ENCODE assay signal across 15 mouse cellular contexts in the genomic region with DNA sequence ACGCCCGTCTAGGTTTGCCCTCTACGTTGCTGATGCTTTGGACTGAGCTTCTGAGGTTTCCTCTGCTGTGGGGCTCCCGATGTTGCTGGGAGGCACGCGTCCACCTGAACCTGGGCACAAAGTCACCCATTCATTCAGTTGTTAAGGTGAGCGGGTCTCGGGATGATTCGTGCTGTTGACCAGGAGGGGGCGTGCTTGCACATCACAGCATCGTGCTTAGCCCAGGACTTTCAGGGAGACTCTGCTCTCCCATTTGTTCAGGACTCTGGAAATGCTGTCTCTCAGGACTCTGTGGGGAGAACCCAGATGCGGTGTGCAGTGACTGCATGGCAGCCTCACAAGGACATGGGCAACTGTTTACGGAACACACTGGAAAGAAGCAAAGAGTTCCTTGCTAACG. TPM values are rescaled to one million over a fixed set of nuclear protein-coding genes. Genes with fewer than 3 reads are reported as not detected.
A peak's percentile ranks its signal among the peaks of the same experiment; 100 is the strongest.
DNase-seq lines count a peak whose midpoint lies in the region; ATAC-seq and TF ChIP-seq lines count a peak whose summit lies in the region.
"Had no signal": no experiment of that assay in that cellular context is flagged by ENCODE, and none has a peak within 500 bp of the region (broad histone marks: within the 10 kb centered on the region; RNA-seq: fewer than 3 reads in every experiment).

No protein-coding gene starts in this region.

- TF ChIP-seq POLR2A in brain, embryonic 14.5 days (IDR thresholded peaks at IDR 0.05; ENCODE audit: borderline replicate concordance, extremely low read depth, insufficient read depth, insufficient read length, poor library complexity, severe bottlenecking): no peak

- H3K9ac ChIP-seq in heart, embryonic 11.5 days (ENCODE audit: low read depth, low read length): no peak overlapping the region
- no peak overlapping the region for H3K9ac ChIP-seq in kidney, embryonic 14.5 days (ENCODE audit: low read depth, low read length)
- H3K9ac ChIP-seq: forebrain, embryonic 15.5 days; hindbrain, embryonic 13.5 days; lung, embryonic 15.5 days; midbrain, embryonic 12.5 days; neural tube, embryonic 12.5 days had no signal

- no peak overlapping the region for H3K4me3 ChIP-seq in heart, embryonic 11.5 days (ENCODE audit: low read depth, low read length)
- H3K4me3 ChIP-seq in kidney, embryonic 14.5 days (ENCODE audit: low read length): no peak overlapping the region
- peak overlapping the region; percentile 46 for H3K4me3 ChIP-seq in E14TG2a.4 (replicated peaks; ENCODE audit: low read length)
- H3K4me3 ChIP-seq: forebrain, embryonic 15.5 days; hindbrain, embryonic 13.5 days; lung, embryonic 15.5 days; midbrain, embryonic 12.5 days; neural tube, embryonic 12.5 days had no signal

- H3K9me3 ChIP-seq in heart, embryonic 11.5 days (replicated peaks; ENCODE audit: control insufficient read depth, low read length): no peaks in the 10 kb centered on the region
- no peaks in the 10 kb centered on the region for H3K9me3 ChIP-seq in kidney, embryonic 14.5 days (ENCODE audit: control insufficient read depth, low read length)
- H3K9me3 ChIP-seq in E14TG2a.4 (ENCODE audit: low read length): no peaks in the 10 kb centered on the region
- H3K9me3 ChIP-seq: forebrain, embryonic 15.5 days; hindbrain, embryonic 13.5 days; lung, embryonic 15.5 days; midbrain, embryonic 12.5 days; neural tube, embryonic 12.5 days had no signal

- H3K4me1 ChIP-seq in heart, embryonic 11.5 days (ENCODE audit: control insufficient read depth, insufficient read depth, low read length): peaks cover 8% of the 10 kb centered on the region
- H3K4me1 ChIP-seq in kidney, embryonic 14.5 days (ENCODE audit: control insufficient read depth, insufficient read depth, low read length): no peaks in the 10 kb centered on the region
- H3K4me1 ChIP-seq in E14TG2a.4 (replicated peaks; ENCODE audit: low read depth, low read length): peaks cover 10% of the 10 kb centered on the region
- H3K4me1 ChIP-seq: forebrain, embryonic 15.5 days; hindbrain, embryonic 13.5 days; midbrain, embryonic 12.5 days; neural tube, embryonic 12.5 days had no signal

- no peak overlapping the region for H3K4me2 ChIP-seq in heart, embryonic 11.5 days
- H3K4me2 ChIP-seq in kidney, embryonic 14.5 days (replicated peaks; ENCODE audit: low read depth, low read length): no peak overlapping the region
- H3K4me2 ChIP-seq: forebrain, embryonic 15.5 days; hindbrain, embryonic 13.5 days; lung, embryonic 15.5 days; midbrain, embryonic 12.5 days; neural tube, embryonic 12.5 days had no signal

- no peaks in the 10 kb centered on the region; the same call in 1 of the 2 replicates for H3K27me3 ChIP-seq in heart, embryonic 11.5 days (ENCODE audit: control insufficient read depth, insufficient read depth, low read length)
- H3K27me3 ChIP-seq in kidney, embryonic 14.5 days (ENCODE audit: control insufficient read depth, insufficient read depth, low read length): no peaks in the 10 kb centered on the region
- H3K27me3 ChIP-seq in E14TG2a.4 (ENCODE audit: insufficient read depth, low read length): peaks cover 19% of the 10 kb centered on the region
- H3K27me3 ChIP-seq: forebrain, embryonic 15.5 days; hindbrain, embryonic 13.5 days; midbrain, embryonic 12.5 days; neural tube, embryonic 12.5 days had no signal

- 0 out of 2 replicates have a peak, but pooled peaks have one; percentile 2 for TF ChIP-seq CTCF in E14TG2a.4 (conservative IDR thresholded peaks at IDR 0.05; ENCODE audit: low read length)
- TF ChIP-seq CTCF in brain, embryonic 14.5 days (IDR thresholded peaks at IDR 0.05; ENCODE audit: borderline replicate concordance, extremely low read depth, insufficient read depth, insufficient read length): peak; percentile 29; the same call in 1 of the 2 replicates

- 35% methylated on average over 14 of the region's 14 CpGs for WGBS in heart, embryonic 11.5 days (ENCODE audit: insufficient replicate concordance)
- 43% methylated on average over 14 of the region's 14 CpGs for WGBS in kidney, embryonic 14.5 days

- no peak for ATAC-seq in heart, embryonic 11.5 days (replicated peaks; ENCODE audit: insufficient number of reproducible peaks, low FRiP score, low TSS enrichment)
- ATAC-seq in kidney, embryonic 14.5 days (ENCODE audit: low FRiP score, low TSS enrichment): no peak
- ATAC-seq in monocyte, adult 5-6 weeks (replicated peaks; ENCODE audit: insufficient number of reproducible peaks, low FRiP score, low TSS enrichment, poor library complexity, severe bottlenecking): no peak
- ATAC-seq: forebrain, embryonic 15.5 days had no signal

- DNase-seq in heart, adult 11 months: peak; percentile 74
- peak; percentile 18 to 25 for DNase-seq in kidney, postnatal 4 days
- no peak for DNase-seq in brain, embryonic 14.5 days (ENCODE audit: low read depth)
- DNase-seq in spleen, adult 12 weeks (ENCODE audit: low spot score): no peak
- DNase-seq: cerebellum, adult 9-11 months had no signal

- no peak overlapping the region for H3K27ac ChIP-seq in heart, embryonic 11.5 days (ENCODE audit: low read depth, low read length)
- no peak overlapping the region for H3K27ac ChIP-seq in kidney, embryonic 14.5 days (ENCODE audit: low read depth, low read length)
- H3K27ac ChIP-seq: forebrain, embryonic 15.5 days; hindbrain, embryonic 13.5 days; lung, embryonic 15.5 days; midbrain, embryonic 12.5 days; neural tube, embryonic 12.5 days had no signal

- no peaks in the 10 kb centered on the region for H3K36me3 ChIP-seq in heart, embryonic 11.5 days (ENCODE audit: control insufficient read depth, insufficient read depth, low read length)
- no peaks in the 10 kb centered on the region for H3K36me3 ChIP-seq in kidney, embryonic 14.5 days (ENCODE audit: control insufficient read depth, insufficient read depth, low read length)
- H3K36me3 ChIP-seq in E14TG2a.4 (ENCODE audit: insufficient read depth, low read length): no peaks in the 10 kb centered on the region
- H3K36me3 ChIP-seq: forebrain, embryonic 15.5 days; hindbrain, embryonic 13.5 days; lung, embryonic 15.5 days; midbrain, embryonic 12.5 days; neural tube, embryonic 12.5 days had no signal

RNA-seq across cellular contexts. Expression of a gene that starts 53.1 kb away (rescaled TPM):
- not detected in 2 replicates for polyA plus RNA-seq in heart, embryonic 11.5 days (2014; fragmentation: Nextera tagmentation; extraction: Ambion mirVana)
- 0.16 and 0.20 TPM in 2 replicates for polyA plus RNA-seq in kidney, embryonic 14.5 days (2014; fragmentation: Nextera tagmentation; extraction: Ambion mirVana)
- polyA plus RNA-seq in brain, embryonic 14.5 days (2012; rRNA removed): 0.58 and 1.7 TPM in 2 replicates
- total RNA-seq in monocyte, adult 5-6 weeks (2017): 0.53 to 0.67 TPM in 2 of 3 replicates, not detected in the other
- polyA plus RNA-seq: C2C12; neural tube, embryonic 12.5 days had no signal

RNA-seq across cellular contexts. Expression of a gene that starts 56.7 kb away (rescaled TPM):
- 24.0 and 27.2 TPM in 2 replicates for polyA plus RNA-seq in heart, embryonic 11.5 days (2014; fragmentation: Nextera tagmentation; extraction: Ambion mirVana)
- 16.7 and 23.2 TPM in 2 replicates for polyA plus RNA-seq in kidney, embryonic 14.5 days (2014; fragmentation: Nextera tagmentation; extraction: Ambion mirVana)
- polyA plus RNA-seq in brain, embryonic 14.5 days (2012; rRNA removed): 18.3 and 20.6 TPM in 2 replicates
- 0.67 to 3.4 TPM (median 2.3 TPM) in 3 replicates for total RNA-seq in monocyte, adult 5-6 weeks (2017)

Comparison
In these comparisons a context has a peak if more than half of its experiments do, and no peak if none do; other contexts are left out.
1. DNase-seq: peak in heart, adult 11 months (single experiment) and kidney, postnatal 4 days (2 of 2); none in brain, embryonic 14.5 days (single experiment) and spleen, adult 12 weeks (single experiment).